Mouse (Mus musculus) small intestine, adult 2 months (tissue): ENCODE data around the gene Gadd45g. TPM values are rescaled to one million over a fixed set of nuclear protein-coding genes. Genes with fewer than 3 reads are reported as not detected.

Experiments used
- H3K27ac ChIP-seq: fragments of 200-500 bp; 2 replicates; pipeline ENCODE4 v1.5.1; 2012; ENCODE audit warnings: low read depth, low read length, control low read depth, inconsistent platforms; ENCODE audit not compliant: insufficient read depth
- H3K27me3 ChIP-seq: fragments of 200-500 bp; 2 replicates; pipeline ENCODE4 v1.6.1; 2012; ENCODE audit warnings: mild to moderate bottlenecking, moderate library complexity, low read length, inconsistent platforms; ENCODE audit not compliant: control insufficient read depth, insufficient read depth
- H3K36me3 ChIP-seq: fragments of 200-500 bp; 2 replicates; pipeline ENCODE4 v1.6.1; 2012; ENCODE audit warnings: mild to moderate bottlenecking, low read length, control low read depth, inconsistent platforms; ENCODE audit not compliant: control insufficient read depth, insufficient read depth
- H3K4me1 ChIP-seq: fragments of 200-500 bp; 2 replicates; pipeline ENCODE4 v1.6.1; 2012; ENCODE audit warnings: low read length, inconsistent platforms, mixed read lengths; ENCODE audit not compliant: control insufficient read depth, insufficient read depth, insufficient read length
- H3K4me3 ChIP-seq: fragments of 200-500 bp; 2 replicates; pipeline ENCODE4 v1.5.1; 2012; ENCODE audit warnings: low read depth, mild to moderate bottlenecking, control low read depth, inconsistent platforms, low read length, moderate library complexity
- CTCF ChIP-seq: fragments of 200-500 bp; IDR thresholded peaks from 2 replicates; pipeline ENCODE4 v1.5.1; 2012; ENCODE audit warnings: low read depth, mild to moderate bottlenecking, control low read depth, inconsistent platforms, low read length, moderate library complexity, mixed read lengths; ENCODE audit not compliant: insufficient replicate concordance, insufficient read length; ENCODE audit errors: extremely low read depth
- POLR2A ChIP-seq: fragments of 200-500 bp; IDR thresholded peaks from 2 replicates; pipeline ENCODE4 v1.6.1; 2012; ENCODE audit warnings: low read depth, mild to moderate bottlenecking, control low read depth, inconsistent platforms, low read length, moderate library complexity
- WGBS: fragments of 180-500 bp; shearing (Covaris S2); methylation state at CpG from one replicate; pipeline ENCODE4 v1.1.7; 2018; 5-methylcytosine and 5-hydroxymethylcytosine counted together
- polyA plus RNA-seq: library from polyadenylated mRNA; depleted of rRNA; stranded (reverse); fragments of >200 nt; gene quantifications from 2 replicates; pipeline ENCODE4 v1.2.3, GENCODE M21; 2012

Gadd45g gene
- polyA plus RNA-seq, 1 experiment: 42.2 TPM

DNA sequence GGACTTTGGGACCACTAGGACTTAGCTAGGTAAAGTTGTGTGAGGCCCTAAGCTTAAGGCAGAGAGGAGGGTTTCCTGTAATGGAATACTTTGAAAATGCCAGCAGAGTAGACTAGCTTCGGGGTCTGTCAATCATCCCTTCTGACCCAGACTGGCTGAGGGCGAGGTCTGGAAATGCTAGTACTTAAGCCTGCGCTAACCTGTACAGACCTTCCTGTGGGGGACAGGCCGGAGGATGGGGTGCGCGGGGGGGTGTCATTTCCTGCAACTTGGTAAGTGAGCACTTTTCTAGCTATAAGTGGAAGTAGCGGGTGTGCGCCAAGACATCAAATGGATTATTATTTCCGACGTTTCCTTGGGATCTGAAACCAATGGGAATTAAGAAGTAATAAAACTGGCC is 2.4 kb upstream of the Gadd45g start:
- H3K4me3 ChIP-seq: no peak overlapping the region
- TF ChIP-seq POLR2A (no peak), CTCF (no peak)
- H3K36me3 ChIP-seq: 0 out of 2 replicates have a peak, but pooled peaks cover 3% of the 10 kb centered on the region
- H3K4me1 ChIP-seq: peaks cover 8% of the 10 kb centered on the region
- H3K27ac ChIP-seq: no peak overlapping the region
- H3K27me3 ChIP-seq: no peaks in the 10 kb centered on the region
- 74% methylated on average over 10 of the region's 10 CpGs for WGBS

DNA sequence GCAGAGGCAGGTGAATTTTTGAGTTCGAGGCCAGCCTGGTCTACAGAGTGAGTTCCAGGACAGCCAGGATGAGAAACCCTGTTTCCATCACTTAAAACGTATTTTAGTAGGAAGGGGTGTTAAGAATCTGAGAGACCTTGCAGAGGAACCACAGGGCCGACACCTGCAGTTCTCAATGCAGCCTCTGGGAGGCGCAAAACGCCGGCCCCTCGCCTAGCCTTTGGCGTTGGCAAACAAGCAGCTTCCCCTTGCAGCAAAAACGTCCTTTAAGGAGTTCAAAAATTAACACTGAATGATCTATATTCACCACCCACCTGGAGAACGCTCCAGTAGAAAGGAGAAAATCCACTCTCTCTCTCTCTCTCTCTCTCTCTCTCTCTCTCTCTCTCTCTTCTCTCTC is 1.8 kb upstream of the Gadd45g start:
- Histone ChIP-seq H3K4me3 (no peak overlapping the region), H3K27ac (no peak overlapping the region), H3K27me3 (no peaks in the 10 kb centered on the region), H3K36me3 (0 out of 2 replicates have a peak, but pooled peaks cover 3% of the 10 kb centered on the region), H3K4me1 (peaks cover 10% of the 10 kb centered on the region)
- WGBS: 9% methylated on average over 10 of the region's 10 CpGs
- peak; percentile 85 for TF ChIP-seq CTCF
- TF ChIP-seq POLR2A: no peak

DNA sequence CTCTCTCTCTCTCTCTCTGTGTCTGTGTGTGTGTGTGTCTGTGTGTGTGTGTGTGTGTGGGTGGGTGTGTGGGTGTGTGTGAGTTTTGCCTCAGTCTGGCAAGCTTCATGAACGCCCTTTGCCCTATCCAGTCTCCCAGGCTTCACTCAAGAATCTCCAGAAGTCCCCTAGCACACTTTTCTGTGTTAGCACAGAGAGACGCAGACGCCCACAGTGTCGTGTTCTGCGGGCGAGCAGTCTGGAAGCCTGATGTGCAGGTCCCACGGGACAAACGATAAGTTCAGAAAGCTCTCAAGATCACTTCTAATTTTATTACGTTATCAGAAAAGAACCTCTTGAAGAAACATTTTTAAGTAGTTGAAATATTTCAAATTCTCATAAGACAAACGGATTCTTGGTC is 1.4 kb upstream of the Gadd45g start:
- 0 out of 2 replicates have a peak, but pooled peaks cover 3% of the 10 kb centered on the region for H3K36me3 ChIP-seq
- 8% methylated on average over 10 of the region's 10 CpGs for WGBS
- H3K4me1 ChIP-seq: peaks cover 11% of the 10 kb centered on the region
- no peak overlapping the region for H3K27ac ChIP-seq
- peak overlapping the region; percentile 77 for H3K4me3 ChIP-seq
- no peaks in the 10 kb centered on the region for H3K27me3 ChIP-seq
- TF ChIP-seq CTCF (no peak), POLR2A (no peak)

DNA sequence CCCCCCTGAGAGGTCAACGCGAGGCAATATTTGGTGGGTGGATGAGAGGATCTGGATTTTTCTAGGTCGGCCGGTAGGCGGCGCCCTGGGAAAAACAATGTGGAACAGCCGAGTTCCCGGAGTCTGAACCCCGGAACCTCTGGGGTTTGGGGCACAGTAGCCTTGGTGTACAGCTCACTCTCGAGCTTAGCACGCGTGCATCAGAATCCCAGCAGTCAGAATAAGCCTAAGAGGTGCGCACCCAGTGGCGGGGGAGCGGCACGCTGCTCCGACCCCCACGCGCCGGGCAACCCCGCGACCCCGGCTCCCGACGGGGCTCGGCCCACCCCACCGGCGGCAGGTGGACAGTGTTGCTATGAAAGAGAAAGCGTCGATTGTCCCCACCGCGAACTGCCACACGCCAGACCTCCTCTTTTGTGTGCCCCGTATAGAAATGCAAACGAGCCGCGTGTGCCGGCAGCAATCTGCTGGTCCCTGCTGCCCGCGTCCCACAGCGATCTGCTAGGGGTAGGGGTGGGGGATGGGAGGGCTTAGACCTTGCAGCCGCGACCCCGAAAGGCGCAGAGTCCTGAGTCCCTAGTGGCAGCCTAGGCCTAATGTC is 787 bp upstream of the Gadd45g start:
- TF ChIP-seq POLR2A (peak; percentile 17; the same call in 1 of the 2 replicates), CTCF (peak; percentile 83)
- peak overlapping the region; percentile 77 for H3K4me3 ChIP-seq
- H3K27me3 ChIP-seq: no peaks in the 10 kb centered on the region
- 0 out of 2 replicates have a peak, but pooled peaks cover 3% of the 10 kb centered on the region for H3K36me3 ChIP-seq
- peaks cover 11% of the 10 kb centered on the region for H3K4me1 ChIP-seq
- WGBS: 1% methylated on average over 45 of the region's 45 CpGs
- H3K27ac ChIP-seq: peak overlapping the region; percentile 84

DNA sequence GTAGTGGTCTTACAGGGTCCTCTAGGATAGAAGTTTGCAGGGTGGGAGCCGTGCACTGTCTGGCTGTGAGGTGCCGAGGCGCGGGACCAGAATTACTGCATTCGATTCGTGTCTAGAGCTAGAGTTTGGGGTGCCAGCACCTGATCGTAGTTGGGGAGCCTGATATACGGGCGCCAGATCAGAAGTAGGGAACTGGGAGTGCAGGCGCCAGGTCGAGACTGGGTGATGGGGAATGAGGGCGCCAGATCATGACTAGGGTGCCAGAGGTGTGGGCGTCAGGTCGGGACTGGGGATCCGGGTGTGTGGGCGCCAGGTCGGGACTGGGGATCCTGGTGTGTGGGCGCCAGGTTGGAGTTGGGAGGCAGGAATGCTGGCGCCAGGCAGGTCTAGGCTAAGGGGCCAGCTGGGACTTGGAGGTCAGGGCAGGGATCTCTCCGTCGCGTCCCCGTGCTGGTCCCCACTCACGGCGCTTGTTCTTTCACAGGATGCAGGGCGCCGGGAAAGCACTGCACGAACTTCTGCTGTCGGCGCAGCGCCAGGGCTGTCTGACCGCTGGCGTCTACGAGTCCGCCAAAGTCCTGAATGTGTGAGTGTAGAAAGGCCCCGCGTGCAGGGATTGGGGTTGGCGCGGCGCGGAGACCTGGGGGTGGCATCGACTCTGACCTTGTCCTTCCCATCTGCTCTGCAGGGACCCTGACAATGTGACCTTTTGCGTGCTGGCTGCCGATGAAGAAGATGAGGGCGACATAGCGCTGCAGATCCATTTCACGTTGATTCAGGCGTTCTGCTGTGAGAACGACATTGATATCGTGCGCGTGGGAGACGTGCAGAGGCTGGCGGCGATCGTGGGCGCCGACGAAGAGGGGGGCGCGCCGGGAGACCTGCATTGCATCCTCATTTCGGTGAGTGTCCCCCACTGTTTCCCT is 653 bp downstream of the Gadd45g start:
- under 1% methylated on average over 63 of the region's 63 CpGs for WGBS
- H3K4me3 ChIP-seq: peak overlapping the region; percentile 77
- no peak for TF ChIP-seq CTCF
- no peak; the same call in 1 of the 2 replicates for TF ChIP-seq POLR2A
- H3K36me3 ChIP-seq: 0 out of 2 replicates have a peak, but pooled peaks cover 3% of the 10 kb centered on the region
- peaks cover 11% of the 10 kb centered on the region for H3K4me1 ChIP-seq
- no peaks in the 10 kb centered on the region for H3K27me3 ChIP-seq
- peak overlapping the region; percentile 81 for H3K27ac ChIP-seq

DNA sequence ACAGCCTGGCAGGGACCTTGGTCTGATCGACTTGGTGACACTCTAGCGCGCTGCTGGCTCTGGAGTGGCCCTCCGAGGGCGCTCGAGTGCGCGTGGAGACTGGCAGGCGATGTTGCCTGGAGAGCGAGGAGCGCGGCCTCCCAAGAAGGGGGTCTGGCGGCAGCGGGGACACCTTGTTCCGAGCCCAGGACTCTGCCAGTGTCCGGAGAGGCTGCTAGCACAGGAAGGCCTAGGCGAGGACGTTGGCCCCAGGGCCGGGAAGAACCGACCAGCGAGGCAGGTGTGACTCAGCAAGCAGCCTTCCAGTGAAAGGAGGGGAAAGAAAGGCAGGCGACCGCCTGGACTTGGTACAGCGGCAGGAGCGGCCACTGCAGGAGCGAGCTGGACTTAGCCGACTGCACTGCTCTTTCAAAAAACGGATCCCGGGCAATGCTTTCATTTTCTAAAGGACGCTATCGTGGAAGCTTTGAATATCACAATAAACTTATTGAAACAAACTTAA is 1.6 kb downstream of the Gadd45g start:
- H3K36me3 ChIP-seq: 0 out of 2 replicates have a peak, but pooled peaks cover 3% of the 10 kb centered on the region
- peaks cover 15% of the 10 kb centered on the region for H3K4me1 ChIP-seq
- peak overlapping the region; percentile 77 for H3K4me3 ChIP-seq
- H3K27me3 ChIP-seq: no peaks in the 10 kb centered on the region
- H3K27ac ChIP-seq: peak overlapping the region; percentile 81
- under 1% methylated on average over 31 of the region's 31 CpGs for WGBS
- TF ChIP-seq POLR2A (no peak), CTCF (peak; percentile 23; the same call in 1 of the 2 replicates)
